Mouse (Mus musculus): ENCODE results near the gene Scgb1a1.
"Not testable (repeated sequence)": the region's sequence is repeated elsewhere in the genome, so short reads cannot be mapped to it uniquely, and the experiment has no call there.

The Scgb1a1 gene

GRCm38 (mm10) chr19:9087821-9088220 lies at the start of gene Scgb1a1:
Gene Scgb1a1 (minus strand): TSS chr19:9087958.
- no peak for DNase-seq

DNA sequence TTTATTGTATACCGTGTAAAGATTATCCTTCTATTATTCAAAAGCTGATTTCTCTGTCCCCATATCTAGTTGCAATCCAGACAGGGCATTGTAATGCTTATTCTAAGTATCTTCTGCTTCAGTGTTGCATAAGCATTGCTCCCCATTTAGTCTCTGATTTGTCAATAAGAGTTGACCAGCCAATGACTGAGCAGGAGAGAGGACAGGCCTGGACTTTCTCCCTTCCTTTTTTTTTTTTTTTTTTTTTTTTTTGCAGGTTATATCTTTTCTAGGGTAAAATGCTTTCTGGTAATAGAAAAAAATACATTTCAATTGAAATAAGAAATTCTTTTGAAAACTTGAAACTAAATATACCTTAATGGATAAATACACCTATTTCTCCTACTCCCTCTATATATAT lies 49.4 kb upstream of the Scgb1a1 start:
- DNase-seq = no peak

GRCm38 (mm10) chr19:9135512-9136331 lies 48.0 kb upstream of the Scgb1a1 start, which contains the start of gene Asrgl1:
Gene Asrgl1 (minus strand): TSS chr19:9135636.
- DNase-seq = peak; percentile 94

GRCm38 (mm10) chr19:9134746-9135511 lies 47.2 kb upstream of the Scgb1a1 start:
- DNase-seq = peak; percentile 49

GRCm38 (mm10) chr19:9129996-9130395 lies 42.2 kb upstream of the Scgb1a1 start:
- no peak for DNase-seq

DNA sequence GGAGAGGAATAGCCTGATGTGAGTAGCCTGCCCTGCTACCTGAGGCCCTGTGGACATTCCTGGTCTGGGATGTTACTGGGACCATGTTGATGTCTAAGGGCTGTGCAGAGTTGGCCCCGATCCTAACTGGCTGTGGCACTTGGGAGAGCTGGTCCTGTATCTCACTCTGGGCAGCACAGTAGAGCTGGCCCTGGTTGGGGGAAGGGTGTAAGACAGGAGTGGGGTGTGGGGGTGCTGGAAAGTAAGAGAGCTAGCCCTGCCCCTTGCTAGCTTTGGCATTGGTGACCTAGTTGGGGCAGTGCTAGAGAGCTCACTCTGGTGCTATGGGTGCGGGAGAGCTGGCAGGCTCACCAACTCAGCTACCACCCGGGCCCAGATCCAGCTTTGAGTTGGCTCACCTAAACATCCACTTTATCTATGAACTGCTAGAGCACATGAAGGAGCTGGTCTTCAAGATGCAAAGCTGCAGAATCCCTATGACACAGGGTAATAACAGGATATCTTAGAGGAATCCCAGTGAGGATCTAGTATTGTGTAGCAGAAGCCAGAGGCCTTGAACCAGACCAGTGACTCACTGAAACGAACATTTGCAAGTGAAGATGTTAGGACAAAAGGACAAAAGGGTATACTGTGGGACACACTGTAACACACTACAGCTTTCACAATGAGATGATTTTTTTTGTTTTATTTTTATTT lies 40.9 kb upstream of the Scgb1a1 start:
- DNase-seq = no peak

GRCm38 (mm10) chr19:9123986-9124385 lies 36.2 kb upstream of the Scgb1a1 start:
- DNase-seq = not testable (repeated sequence)

GRCm38 (mm10) chr19:9122390-9122789 lies 34.6 kb upstream of the Scgb1a1 start:
- no peak for DNase-seq

- no peak for DNase-seq
Observed at GRCm38 (mm10) chr19:9119655-9120425, 32.1 kb upstream of the Scgb1a1 start.

- DNase-seq = no peak
Observed at GRCm38 (mm10) chr19:9117275-9117674, 29.5 kb upstream of the Scgb1a1 start.

DNA sequence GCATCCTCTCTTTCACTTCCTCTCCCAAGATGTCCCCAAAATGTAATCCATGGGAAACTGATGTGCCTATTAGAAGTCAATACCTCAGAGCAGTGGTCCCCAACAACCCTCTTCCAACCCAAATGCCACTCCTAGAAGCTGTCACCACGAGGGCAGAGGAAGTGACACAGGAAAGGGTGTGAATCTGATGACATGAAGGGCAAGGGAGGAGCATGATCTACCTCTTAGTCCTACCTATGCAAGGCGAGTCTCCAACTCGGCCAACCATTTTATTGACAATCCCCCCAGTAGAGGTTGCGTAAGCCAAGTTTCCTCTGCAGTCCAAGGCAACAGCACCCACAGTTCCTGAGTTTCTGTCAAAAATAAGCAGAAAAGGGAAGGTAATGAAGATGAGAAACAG lies 28.5 kb upstream of the Scgb1a1 start:
- no peak for DNase-seq

GRCm38 (mm10) chr19:9112043-9112442 lies 24.3 kb upstream of the Scgb1a1 start:
- DNase-seq = no peak

DNA sequence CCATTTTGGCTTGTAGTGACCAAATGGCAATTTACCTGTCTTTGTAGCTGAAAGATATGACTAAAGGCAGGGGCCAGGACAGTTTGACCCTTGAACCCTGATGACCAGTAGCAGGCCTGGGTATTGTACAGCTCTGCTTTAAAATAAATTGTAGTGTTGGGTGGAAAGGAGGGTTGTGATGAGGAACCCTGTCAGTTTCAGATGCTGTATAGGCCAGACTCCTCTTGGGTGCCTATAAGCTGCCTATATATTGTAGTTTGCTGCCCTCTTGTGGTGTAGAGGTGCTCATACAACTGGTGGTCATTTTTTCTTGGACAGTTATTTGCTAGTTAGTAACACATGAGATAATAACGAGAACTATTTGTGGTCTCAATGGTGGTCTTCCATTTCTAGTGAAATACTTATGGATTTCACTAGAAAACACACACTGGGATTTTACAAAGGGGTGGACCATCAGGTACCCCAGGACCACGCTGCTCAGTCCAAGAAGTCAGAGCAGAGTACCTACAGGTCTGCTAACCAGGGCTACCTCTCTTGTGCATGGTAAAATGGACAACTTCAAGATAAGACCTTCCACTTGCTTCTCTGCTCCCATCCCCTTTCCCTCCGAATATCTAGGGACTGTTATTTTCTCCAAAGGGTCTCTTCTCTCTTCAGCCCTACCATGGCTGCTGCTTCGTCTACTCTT lies 22.6 kb upstream of the Scgb1a1 start:
- DNase-seq = peak; percentile 84

GRCm38 (mm10) chr19:9108536-9108935 lies 20.8 kb upstream of the Scgb1a1 start:
- no peak for DNase-seq

- no peak for DNase-seq
Observed at GRCm38 (mm10) chr19:9107379-9107755, 19.6 kb upstream of the Scgb1a1 start.

- DNase-seq = no peak
Observed at GRCm38 (mm10) chr19:9106751-9107378, 19.1 kb upstream of the Scgb1a1 start.

GRCm38 (mm10) chr19:9106096-9106495 lies 18.3 kb upstream of the Scgb1a1 start:
- DNase-seq = no peak

- no peak for DNase-seq
Observed at GRCm38 (mm10) chr19:9105101-9105685, 17.4 kb upstream of the Scgb1a1 start.

- DNase-seq = no peak
Observed at GRCm38 (mm10) chr19:9103986-9104385, 16.2 kb upstream of the Scgb1a1 start.

DNA sequence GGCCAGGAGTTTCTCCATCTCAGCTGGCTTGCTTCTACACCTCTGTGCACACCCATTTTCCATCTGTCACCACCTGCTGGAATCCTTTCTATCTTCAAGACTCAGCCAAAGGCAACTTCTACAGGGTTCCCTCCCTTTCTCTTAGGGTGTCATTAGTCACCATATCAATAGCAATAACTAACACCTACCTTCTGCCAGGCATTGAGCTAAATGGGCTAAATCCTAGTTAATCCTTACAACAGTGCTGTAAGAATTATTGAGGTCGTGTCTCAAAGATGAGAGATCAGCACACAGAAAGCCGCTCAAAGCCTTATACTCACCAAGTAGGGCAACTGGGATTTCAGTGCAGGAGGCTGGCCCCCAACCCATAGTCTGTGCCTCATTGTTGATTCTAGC lies 13.3 kb upstream of the Scgb1a1 start:
- peak; percentile 57 for DNase-seq

Measured in retina, postnatal 1 day (tissue).